Mouse (Mus musculus): ENCODE data around the gene Cenpe.

- TF ChIP-seq POLR2A (IDR thresholded peaks at IDR 0.05; ENCODE audit: control insufficient read depth, low read depth, low read length), result no peak
- no peak for TF ChIP-seq CTCF (IDR thresholded peaks at IDR 0.05; ENCODE audit: control insufficient read depth, insufficient read depth, insufficient replicate concordance, low read depth, low read length)
Observed at GRCm38 (mm10) chr3:135246828-135247227, 34.5 kb downstream of the Cenpe start.
